In genomic region chr11:77518051-77518798, GRCm38 (mm10) we compare ENCODE assay signal across 15 mouse cellular contexts. TPM values are rescaled to one million over a fixed set of nuclear protein-coding genes. Genes with fewer than 3 reads are reported as not detected.
DNase-seq lines count a peak whose midpoint lies in the region; ATAC-seq and TF ChIP-seq lines count a peak whose summit lies in the region.
"Had no signal": no experiment of that assay in that cellular context is flagged by ENCODE, and none has a peak within 500 bp of the region (broad histone marks: within the 10 kb centered on the region; RNA-seq: fewer than 3 reads in every experiment).

No protein-coding gene starts in this region.

- no peak for DNase-seq in forebrain, embryonic 10.5 days (ENCODE audit: extremely low spot score, low spot score)
- no peak for DNase-seq in forebrain, embryonic 14.5 days (ENCODE audit: low spot score)
- DNase-seq in left cerebral cortex, adult 2 months (ENCODE audit: extremely low spot score in 1 of 2, low spot score in 2 of 2) = no peak
- no peak for DNase-seq in left cerebral cortex, postnatal 36 days (ENCODE audit: low spot score in 2 of 2)
- peak; percentile 47 for DNase-seq in thymus, postnatal 0 days (ENCODE audit: low spot score)
- no peak for DNase-seq in lung, postnatal 0 days (ENCODE audit: low spot score)
- DNase-seq: right cerebral cortex, adult 18-20 months had no signal

- H3K9ac ChIP-seq in forebrain, embryonic 14.5 days (ENCODE audit: low read length) = no peak overlapping the region
- no peak overlapping the region for H3K9ac ChIP-seq in lung, postnatal 0 days (replicated peaks; ENCODE audit: low read depth)
- H3K9ac ChIP-seq: liver, embryonic 14.5 days; midbrain, embryonic 13.5 days; neural tube, embryonic 12.5 days had no signal

- peaks cover 79% of the 10 kb centered on the region for H3K4me1 ChIP-seq in forebrain, embryonic 10.5 days
- H3K4me1 ChIP-seq in forebrain, embryonic 14.5 days (ENCODE audit: control insufficient read depth, insufficient read depth, low read length) = peaks cover 18% of the 10 kb centered on the region; the same call in 1 of the 2 replicates
- H3K4me1 ChIP-seq in bone marrow, adult 2 months (ENCODE audit: control insufficient read depth, insufficient read depth, low read length) = peaks cover 10% of the 10 kb centered on the region
- peaks cover 22% of the 10 kb centered on the region for H3K4me1 ChIP-seq in lung, postnatal 0 days (ENCODE audit: insufficient read depth, low read depth, low read length)

- H3K36me3 ChIP-seq in forebrain, embryonic 10.5 days (replicated peaks) = peaks cover 5% of the 10 kb centered on the region; the same call in 1 of the 2 replicates
- H3K36me3 ChIP-seq in forebrain, embryonic 14.5 days (ENCODE audit: control insufficient read depth, insufficient read depth, low read length) = no peaks in the 10 kb centered on the region
- no peaks in the 10 kb centered on the region for H3K36me3 ChIP-seq in lung, postnatal 0 days (ENCODE audit: insufficient read depth, low read length)
- H3K36me3 ChIP-seq: midbrain, embryonic 13.5 days; neural tube, embryonic 12.5 days had no signal

- intact Hi-C loops in left cerebral cortex, adult 2 months (cut with DNase I) = no loop called here
- intact Hi-C loops in left cerebral cortex, postnatal 36 days (cut with DNase I) = no loop called here

- no peak for TF ChIP-seq CTCF in left cerebral cortex, adult 2 months (IDR thresholded peaks at IDR 0.05)
- no peak for TF ChIP-seq CTCF in bone marrow, adult 2 months (IDR thresholded peaks at IDR 0.05; ENCODE audit: control insufficient read depth, insufficient read depth, low read length)
- TF ChIP-seq CTCF in lung, postnatal 0 days (IDR thresholded peaks at IDR 0.05) = no peak

- TF ChIP-seq EP300 in lung, postnatal 0 days (IDR thresholded peaks at IDR 0.05) = no peak

- peak overlapping the region; percentile 30; the same call in 1 of the 2 replicates for H3K27ac ChIP-seq in forebrain, embryonic 10.5 days
- no peak overlapping the region for H3K27ac ChIP-seq in forebrain, embryonic 14.5 days (ENCODE audit: low read depth, low read length)
- peak overlapping the region; percentile 36; the same call in 1 of the 2 replicates for H3K27ac ChIP-seq in left cerebral cortex, adult 2 months
- peak overlapping the region; percentile 85 for H3K27ac ChIP-seq in bone marrow, adult 2 months (ENCODE audit: control insufficient read depth, insufficient read depth, low read depth, low read length, poor library complexity)
- H3K27ac ChIP-seq in lung, postnatal 0 days (ENCODE audit: low read length) = no peak overlapping the region
- H3K27ac ChIP-seq: kidney, postnatal 0 days; liver, embryonic 14.5 days; midbrain, embryonic 13.5 days; neural tube, embryonic 12.5 days had no signal

- H3K27me3 ChIP-seq in forebrain, embryonic 10.5 days (ENCODE audit: poor library complexity, severe bottlenecking) = peaks cover 53% of the 10 kb centered on the region
- H3K27me3 ChIP-seq in forebrain, embryonic 14.5 days (replicated peaks; ENCODE audit: control insufficient read depth, insufficient read depth, low read length) = peaks cover 11% of the 10 kb centered on the region
- H3K27me3 ChIP-seq in lung, postnatal 0 days (replicated peaks; ENCODE audit: insufficient read depth, low read length) = 0 out of 2 replicates have a peak, but pooled peaks cover 4% of the 10 kb centered on the region

- WGBS in forebrain, embryonic 10.5 days = 88% methylated on average over 27 of the region's 27 CpGs
- WGBS in forebrain, embryonic 14.5 days = 85% methylated on average over 27 of the region's 27 CpGs
- 35% methylated on average over 27 of the region's 27 CpGs for WGBS in bone marrow, adult 2 months
- 77% methylated on average over 24 of the region's 27 CpGs for WGBS in lung, postnatal 0 days

- no peak overlapping the region for H3K4me2 ChIP-seq in forebrain, embryonic 14.5 days (ENCODE audit: low read length)
- no peak overlapping the region for H3K4me2 ChIP-seq in lung, postnatal 0 days (replicated peaks; ENCODE audit: low read depth, low read length)
- H3K4me2 ChIP-seq: midbrain, embryonic 13.5 days; neural tube, embryonic 12.5 days had no signal

- H3K9me3 ChIP-seq in forebrain, embryonic 10.5 days = no peaks in the 10 kb centered on the region
- no peaks in the 10 kb centered on the region for H3K9me3 ChIP-seq in forebrain, embryonic 14.5 days (replicated peaks; ENCODE audit: control insufficient read depth, low read length)
- H3K9me3 ChIP-seq in lung, postnatal 0 days (ENCODE audit: low read length) = no peaks in the 10 kb centered on the region
- H3K9me3 ChIP-seq: midbrain, embryonic 13.5 days; neural tube, embryonic 12.5 days had no signal

- no peak overlapping the region for H3K4me3 ChIP-seq in forebrain, embryonic 10.5 days
- no peak overlapping the region for H3K4me3 ChIP-seq in forebrain, embryonic 14.5 days (ENCODE audit: low read depth, low read length)
- H3K4me3 ChIP-seq in left cerebral cortex, adult 2 months = no peak overlapping the region
- no peak overlapping the region for H3K4me3 ChIP-seq in bone marrow, adult 2 months (replicated peaks; ENCODE audit: control insufficient read depth, low read depth, low read length)
- H3K4me3 ChIP-seq in lung, postnatal 0 days (ENCODE audit: low read depth, low read length) = no peak overlapping the region
- H3K4me3 ChIP-seq: midbrain, embryonic 13.5 days; neural tube, embryonic 12.5 days had no signal

- no peak for TF ChIP-seq POLR2A in bone marrow, adult 2 months (IDR thresholded peaks at IDR 0.05; ENCODE audit: borderline replicate concordance, control insufficient read depth, low read depth, low read length)

- no peak for ATAC-seq in forebrain, embryonic 14.5 days
- ATAC-seq in lung, postnatal 0 days = no peak
- ATAC-seq: midbrain, embryonic 13.5 days had no signal

RNA-seq across cellular contexts. Expression of gene Gm10392, which starts 0.8 kb away (rescaled TPM):
- 0.10 TPM in 2 replicates for polyA plus RNA-seq in forebrain, embryonic 10.5 days (2016; fragmentation: Nextera tagmentation; extraction: Ambion mirVana)
- not detected in 2 replicates for polyA plus RNA-seq in forebrain, embryonic 14.5 days (2014; fragmentation: Nextera tagmentation; extraction: Ambion mirVana)
- total RNA-seq in left cerebral cortex, adult 2 months (2021) = not detected
- not detected for total RNA-seq in left cerebral cortex, postnatal 36 days (2021)
- polyA plus RNA-seq in bone marrow, adult 2 months (2011; ENCODE audit: insufficient read depth, insufficient read length, low replicate concordance, missing spikeins) = 0.56 and 0.87 TPM in 2 replicates
- polyA plus RNA-seq in thymus, postnatal 0 days (2015; fragmentation: Nextera tagmentation; extraction: Ambion mirVana) = 3.8 and 5.5 TPM in 2 replicates
- polyA plus RNA-seq in lung, postnatal 0 days (2015; fragmentation: Nextera tagmentation; extraction: Ambion mirVana) = 0.07 and 0.13 TPM in 2 replicates
- total RNA-seq: gastrocnemius, postnatal 36 days had no signal
- polyA plus RNA-seq: cortical plate, adult 2 months; hindbrain, embryonic 11.5 days; kidney, postnatal 0 days; liver, embryonic 14.5 days had no signal

RNA-seq across cellular contexts. Expression of gene Trp53i13, which starts 2.4 kb away (rescaled TPM):
- 30.4 and 32.7 TPM in 2 replicates for polyA plus RNA-seq in forebrain, embryonic 10.5 days (2016; fragmentation: Nextera tagmentation; extraction: Ambion mirVana)
- 16.3 and 16.6 TPM in 2 replicates for polyA plus RNA-seq in forebrain, embryonic 14.5 days (2014; fragmentation: Nextera tagmentation; extraction: Ambion mirVana)
- 1 to 10 TPM; 3.6 to 5.0 TPM for total RNA-seq in left cerebral cortex, adult 2 months (2021)
- 1 to 10 TPM; 3.9 to 4.6 TPM for total RNA-seq in left cerebral cortex, postnatal 36 days (2021)
- 4.0 and 5.1 TPM in 2 replicates for polyA plus RNA-seq in bone marrow, adult 2 months (2011; ENCODE audit: insufficient read depth, insufficient read length, low replicate concordance, missing spikeins)
- polyA plus RNA-seq in thymus, postnatal 0 days (2015; fragmentation: Nextera tagmentation; extraction: Ambion mirVana) = 39.4 and 45.1 TPM in 2 replicates
- polyA plus RNA-seq in lung, postnatal 0 days (2015; fragmentation: Nextera tagmentation; extraction: Ambion mirVana) = 27.4 and 32.9 TPM in 2 replicates

RNA-seq across cellular contexts. Expression of gene Abhd15, which starts 3.3 kb away (rescaled TPM):
- polyA plus RNA-seq in forebrain, embryonic 10.5 days (2016; fragmentation: Nextera tagmentation; extraction: Ambion mirVana) = 4.7 and 5.5 TPM in 2 replicates
- 1.2 and 1.8 TPM in 2 replicates for polyA plus RNA-seq in forebrain, embryonic 14.5 days (2014; fragmentation: Nextera tagmentation; extraction: Ambion mirVana)
- 1 to 10 TPM; 1.4 to 1.7 TPM for total RNA-seq in left cerebral cortex, adult 2 months (2021)
- total RNA-seq in left cerebral cortex, postnatal 36 days (2021) = 1 to 10 TPM; 1.2 to 1.3 TPM
- 0.61 and 5.6 TPM in 2 replicates for polyA plus RNA-seq in bone marrow, adult 2 months (2011; ENCODE audit: insufficient read depth, insufficient read length, low replicate concordance, missing spikeins)
- polyA plus RNA-seq in thymus, postnatal 0 days (2015; fragmentation: Nextera tagmentation; extraction: Ambion mirVana) = 16.8 and 22.7 TPM in 2 replicates
- 4.1 and 4.3 TPM in 2 replicates for polyA plus RNA-seq in lung, postnatal 0 days (2015; fragmentation: Nextera tagmentation; extraction: Ambion mirVana)

RNA-seq across cellular contexts. Expression of gene Git1, which starts 24.9 kb away (rescaled TPM):
- 12.2 and 12.8 TPM in 2 replicates for polyA plus RNA-seq in forebrain, embryonic 10.5 days (2016; fragmentation: Nextera tagmentation; extraction: Ambion mirVana)
- polyA plus RNA-seq in forebrain, embryonic 14.5 days (2014; fragmentation: Nextera tagmentation; extraction: Ambion mirVana) = 16.3 and 18.7 TPM in 2 replicates
- total RNA-seq in left cerebral cortex, adult 2 months (2021) = 100 to 1,000 TPM; 297 to 305 TPM
- 100 to 1,000 TPM; 277 to 296 TPM for total RNA-seq in left cerebral cortex, postnatal 36 days (2021)
- polyA plus RNA-seq in bone marrow, adult 2 months (2011; ENCODE audit: insufficient read depth, insufficient read length, low replicate concordance, missing spikeins) = 10.2 and 16.1 TPM in 2 replicates
- 5.8 and 6.7 TPM in 2 replicates for polyA plus RNA-seq in thymus, postnatal 0 days (2015; fragmentation: Nextera tagmentation; extraction: Ambion mirVana)
- 12.3 and 12.6 TPM in 2 replicates for polyA plus RNA-seq in lung, postnatal 0 days (2015; fragmentation: Nextera tagmentation; extraction: Ambion mirVana)

RNA-seq across cellular contexts. Expression of gene Ankrd13b, which starts 28.7 kb away (rescaled TPM):
- 9.2 and 9.4 TPM in 2 replicates for polyA plus RNA-seq in forebrain, embryonic 10.5 days (2016; fragmentation: Nextera tagmentation; extraction: Ambion mirVana)
- polyA plus RNA-seq in forebrain, embryonic 14.5 days (2014; fragmentation: Nextera tagmentation; extraction: Ambion mirVana) = 25.3 and 32.7 TPM in 2 replicates
- total RNA-seq in left cerebral cortex, adult 2 months (2021) = 10 to 100 TPM; 89.7 to 91.7 TPM
- 10 to 100 TPM; 84.9 to 99.0 TPM for total RNA-seq in left cerebral cortex, postnatal 36 days (2021)
- 3.1 and 5.7 TPM in 2 replicates for polyA plus RNA-seq in bone marrow, adult 2 months (2011; ENCODE audit: insufficient read depth, insufficient read length, low replicate concordance, missing spikeins)
- 3.1 TPM in 2 replicates for polyA plus RNA-seq in thymus, postnatal 0 days (2015; fragmentation: Nextera tagmentation; extraction: Ambion mirVana)
- 1.9 and 2.2 TPM in 2 replicates for polyA plus RNA-seq in lung, postnatal 0 days (2015; fragmentation: Nextera tagmentation; extraction: Ambion mirVana)

Comparison
In these comparisons a context has a peak if more than half of its experiments do, and no peak if none do; other contexts are left out.
1. H3K27ac ChIP-seq: peak in forebrain, embryonic 10.5 days (single experiment), left cerebral cortex, adult 2 months (single experiment) and bone marrow, adult 2 months (single experiment); none in forebrain, embryonic 14.5 days (single experiment) and lung, postnatal 0 days (single experiment).